ENCODE assay signal across 20 mouse cellular contexts in genomic region chr11:116998935-116999334, GRCm38 (mm10).
DNase-seq lines count a peak whose midpoint lies in the region; ATAC-seq and TF ChIP-seq lines count a peak whose summit lies in the region.
"Had no signal": no experiment of that assay in that cellular context is flagged by ENCODE, and none has a peak within 500 bp of the region (broad histone marks: within the 10 kb centered on the region; RNA-seq: fewer than 3 reads in every experiment).

No protein-coding gene starts in this region.

- TF ChIP-seq POLR2A in bone marrow, adult 2 months (IDR thresholded peaks at IDR 0.05; ENCODE audit: borderline replicate concordance, control insufficient read depth, low read depth, low read length), result no peak

- no peak overlapping the region for H3K4me3 ChIP-seq in kidney, postnatal 0 days (replicated peaks; ENCODE audit: low read depth, low read length)
- peak overlapping the region; percentile 52 for H3K4me3 ChIP-seq in E14TG2a.4 (replicated peaks; ENCODE audit: low read length)
- H3K4me3 ChIP-seq in bone marrow, adult 2 months (replicated peaks; ENCODE audit: control insufficient read depth, low read depth, low read length), result no peak overlapping the region
- H3K4me3 ChIP-seq: embryonic facial prominence, embryonic 10.5 days; erythroblast, embryonic 14.5 days; megakaryocyte, embryonic 14.5 days; neural tube, embryonic 13.5 days; stomach, embryonic 15.5 days had no signal

- peak; percentile 36; the same call in 1 of the 2 replicates for TF ChIP-seq CTCF in kidney, postnatal 0 days (IDR thresholded peaks at IDR 0.05; ENCODE audit: low read depth)
- TF ChIP-seq CTCF in E14TG2a.4 (conservative IDR thresholded peaks at IDR 0.05; ENCODE audit: low read length), result peak; percentile 85
- peak; percentile 37; the same call in 1 of the 2 replicates for TF ChIP-seq CTCF in bone marrow, adult 2 months (IDR thresholded peaks at IDR 0.05; ENCODE audit: control insufficient read depth, insufficient read depth, low read length)

- H3K9me3 ChIP-seq in kidney, postnatal 0 days (replicated peaks; ENCODE audit: low read length), result no peaks in the 10 kb centered on the region
- no peaks in the 10 kb centered on the region for H3K9me3 ChIP-seq in E14TG2a.4 (ENCODE audit: low read length)
- H3K9me3 ChIP-seq: neural tube, embryonic 13.5 days; stomach, embryonic 15.5 days had no signal

- H3K27me3 ChIP-seq in kidney, postnatal 0 days (ENCODE audit: insufficient read depth, low read length), result peaks cover 7% of the 10 kb centered on the region
- H3K27me3 ChIP-seq in E14TG2a.4 (ENCODE audit: insufficient read depth, low read length), result peaks cover 7% of the 10 kb centered on the region; the same call in 1 of the 2 replicates

- no peak overlapping the region for H3K27ac ChIP-seq in kidney, postnatal 0 days
- no peak overlapping the region for H3K27ac ChIP-seq in bone marrow, adult 2 months (ENCODE audit: control insufficient read depth, insufficient read depth, low read depth, low read length, poor library complexity)
- H3K27ac ChIP-seq: embryonic facial prominence, embryonic 10.5 days; hindbrain, embryonic 14.5 days; neural tube, embryonic 13.5 days; stomach, embryonic 15.5 days had no signal

- DNase-seq in kidney, postnatal 0 days (ENCODE audit: low spot score), result no peak
- DNase-seq in kidney, adult 8-10 months, result no peak
- DNase-seq in 416B (ENCODE audit: low read depth), result peak; percentile 17
- DNase-seq in ovary, adult 18-20 months (ENCODE audit: low spot score), result no peak
- DNase-seq in thymus, adult 18-20 months, result no peak
- no peak for DNase-seq in testis, postnatal 14 days (ENCODE audit: low spot score)
- DNase-seq: cerebellum, adult 11 months; cerebellum, postnatal 36 days; heart, postnatal 10 days; retina, postnatal 1 day had no signal

- H3K9ac ChIP-seq in kidney, postnatal 0 days (ENCODE audit: low read depth, low read length), result no peak overlapping the region
- H3K9ac ChIP-seq: hindbrain, embryonic 14.5 days; neural tube, embryonic 13.5 days; stomach, embryonic 15.5 days had no signal

- H3K4me2 ChIP-seq in kidney, postnatal 0 days (ENCODE audit: low read length), result no peak overlapping the region
- H3K4me2 ChIP-seq: hindbrain, embryonic 14.5 days; neural tube, embryonic 13.5 days; stomach, embryonic 15.5 days had no signal

- no peak for ATAC-seq in kidney, postnatal 0 days (replicated peaks; ENCODE audit: low FRiP score, low read depth)
- ATAC-seq: activated CD4-positive, CD25-positive, alpha-beta regulatory T cell, adult 4 months; forebrain, embryonic 16.5 days had no signal

- H3K4me1 ChIP-seq in kidney, postnatal 0 days (replicated peaks; ENCODE audit: insufficient read depth, low read length), result no peaks in the 10 kb centered on the region
- H3K4me1 ChIP-seq in E14TG2a.4 (replicated peaks; ENCODE audit: low read depth, low read length), result peaks cover 87% of the 10 kb centered on the region
- H3K4me1 ChIP-seq in bone marrow, adult 2 months (ENCODE audit: control insufficient read depth, insufficient read depth, low read length), result no peaks in the 10 kb centered on the region
- H3K4me1 ChIP-seq: megakaryocyte, embryonic 14.5 days had no signal

- WGBS in kidney, postnatal 0 days, result 91% methylated on average over 5 of the region's 5 CpGs
- 87% methylated on average over 5 of the region's 5 CpGs for WGBS in bone marrow, adult 2 months

- no peaks in the 10 kb centered on the region for H3K36me3 ChIP-seq in kidney, postnatal 0 days (ENCODE audit: insufficient read depth, low read length)
- peaks cover 16% of the 10 kb centered on the region for H3K36me3 ChIP-seq in E14TG2a.4 (ENCODE audit: insufficient read depth, low read length)
- H3K36me3 ChIP-seq: embryonic facial prominence, embryonic 10.5 days; neural tube, embryonic 13.5 days; stomach, embryonic 15.5 days had no signal
